17 mouse cellular contexts compared by ENCODE assay signal in genomic region chr19:22327226-22327625, GRCm38 (mm10).
DNase-seq lines count a peak whose midpoint lies in the region; ATAC-seq and TF ChIP-seq lines count a peak whose summit lies in the region.
"Had no signal": no experiment of that assay in that cellular context is flagged by ENCODE, and none has a peak within 500 bp of the region (broad histone marks: within the 10 kb centered on the region; RNA-seq: fewer than 3 reads in every experiment).

No protein-coding gene starts in this region.

- TF ChIP-seq CTCF in midbrain, postnatal 0 days (IDR thresholded peaks at IDR 0.05) = no peak

- 14% methylated on average over 5 of the region's 5 CpGs for WGBS in forebrain, embryonic 14.5 days
- 39% methylated on average over 5 of the region's 5 CpGs for WGBS in forebrain, embryonic 12.5 days
- 15% methylated on average over 5 of the region's 5 CpGs for WGBS in forebrain, embryonic 16.5 days
- 73% methylated on average over 5 of the region's 5 CpGs for WGBS in forebrain, embryonic 10.5 days
- WGBS in midbrain, embryonic 11.5 days = 60% methylated on average over 5 of the region's 5 CpGs
- 40% methylated on average over 5 of the region's 5 CpGs for WGBS in midbrain, postnatal 0 days

- H3K4me3 ChIP-seq in forebrain, embryonic 14.5 days (ENCODE audit: low read depth, low read length) = no peak overlapping the region
- H3K4me3 ChIP-seq in forebrain, embryonic 12.5 days (replicated peaks) = no peak overlapping the region
- no peak overlapping the region for H3K4me3 ChIP-seq in forebrain, embryonic 16.5 days (replicated peaks; ENCODE audit: low read length)
- no peak overlapping the region for H3K4me3 ChIP-seq in forebrain, embryonic 10.5 days
- H3K4me3 ChIP-seq in midbrain, embryonic 11.5 days (ENCODE audit: low read depth, low read length) = no peak overlapping the region
- H3K4me3 ChIP-seq in midbrain, postnatal 0 days (ENCODE audit: low read depth, low read length) = no peak overlapping the region
- H3K4me3 ChIP-seq: embryonic facial prominence, embryonic 10.5 days; embryonic facial prominence, embryonic 12.5 days had no signal

- no peak overlapping the region for H3K9ac ChIP-seq in forebrain, embryonic 14.5 days (ENCODE audit: low read length)
- H3K9ac ChIP-seq in forebrain, embryonic 12.5 days = no peak overlapping the region
- no peak overlapping the region for H3K9ac ChIP-seq in forebrain, embryonic 16.5 days (replicated peaks; ENCODE audit: low read depth, low read length)
- H3K9ac ChIP-seq in midbrain, embryonic 11.5 days (ENCODE audit: low read length) = no peak overlapping the region
- H3K9ac ChIP-seq in midbrain, postnatal 0 days (replicated peaks; ENCODE audit: low read length, poor library complexity, severe bottlenecking) = no peak overlapping the region
- H3K9ac ChIP-seq: embryonic facial prominence, embryonic 12.5 days had no signal

- no peaks in the 10 kb centered on the region for H3K9me3 ChIP-seq in forebrain, embryonic 14.5 days (replicated peaks; ENCODE audit: control insufficient read depth, low read length)
- no peaks in the 10 kb centered on the region for H3K9me3 ChIP-seq in forebrain, embryonic 12.5 days
- no peaks in the 10 kb centered on the region for H3K9me3 ChIP-seq in forebrain, embryonic 16.5 days (ENCODE audit: control insufficient read depth, low read length)
- H3K9me3 ChIP-seq in forebrain, embryonic 10.5 days = no peaks in the 10 kb centered on the region
- H3K9me3 ChIP-seq in midbrain, embryonic 11.5 days (ENCODE audit: control insufficient read depth, low read length) = no peaks in the 10 kb centered on the region
- H3K9me3 ChIP-seq in midbrain, postnatal 0 days (ENCODE audit: low read length) = no peaks in the 10 kb centered on the region
- H3K9me3 ChIP-seq: embryonic facial prominence, embryonic 10.5 days; embryonic facial prominence, embryonic 12.5 days had no signal

- peak; percentile 57; the same call in 1 of the 2 replicates for ATAC-seq in forebrain, embryonic 14.5 days
- no peak for ATAC-seq in forebrain, embryonic 12.5 days (ENCODE audit: low FRiP score)
- 0 out of 2 replicates have a peak, but pooled peaks have one; percentile 50 for ATAC-seq in forebrain, embryonic 16.5 days
- no peak for ATAC-seq in midbrain, embryonic 11.5 days (ENCODE audit: low FRiP score)
- ATAC-seq in midbrain, postnatal 0 days (ENCODE audit: low FRiP score) = no peak

- DNase-seq in forebrain, embryonic 14.5 days (ENCODE audit: low spot score) = peak; percentile 16
- no peak for DNase-seq in forebrain, embryonic 10.5 days (ENCODE audit: extremely low spot score, low spot score)
- peak; percentile 17 for DNase-seq in midbrain, embryonic 11.5 days (ENCODE audit: low spot score, missing footprints)
- DNase-seq in midbrain, postnatal 0 days (ENCODE audit: low spot score) = no peak
- no peak for DNase-seq in layer of hippocampus, adult 18-20 months (ENCODE audit: low spot score in 2 of 2)
- DNase-seq: adrenal gland, adult 2 months; adrenal gland, postnatal 10 days; adrenal gland, postnatal 25 days; cerebellum, adult 11-12 months; cerebellum, adult 2 months; cerebellum, adult 9-10 months; cerebellum, postnatal 10 days; cerebellum, postnatal 25 days had no signal

- no peak overlapping the region for H3K4me2 ChIP-seq in forebrain, embryonic 14.5 days (ENCODE audit: low read length)
- H3K4me2 ChIP-seq in forebrain, embryonic 12.5 days = no peak overlapping the region
- no peak overlapping the region for H3K4me2 ChIP-seq in forebrain, embryonic 16.5 days (ENCODE audit: low read length)
- H3K4me2 ChIP-seq in midbrain, embryonic 11.5 days = no peak overlapping the region
- H3K4me2 ChIP-seq in midbrain, postnatal 0 days (ENCODE audit: low read depth, low read length, poor library complexity, severe bottlenecking) = no peak overlapping the region
- H3K4me2 ChIP-seq: embryonic facial prominence, embryonic 12.5 days had no signal

- H3K4me1 ChIP-seq in forebrain, embryonic 14.5 days (ENCODE audit: control insufficient read depth, insufficient read depth, low read length) = peaks cover 10% of the 10 kb centered on the region
- no peaks in the 10 kb centered on the region for H3K4me1 ChIP-seq in forebrain, embryonic 12.5 days
- H3K4me1 ChIP-seq in forebrain, embryonic 16.5 days (replicated peaks; ENCODE audit: control insufficient read depth, insufficient read depth, low read length) = peaks cover 6% of the 10 kb centered on the region
- H3K4me1 ChIP-seq in forebrain, embryonic 10.5 days = no peaks in the 10 kb centered on the region
- H3K4me1 ChIP-seq in midbrain, embryonic 11.5 days (ENCODE audit: control insufficient read depth, insufficient read depth, low read length) = no peaks in the 10 kb centered on the region
- no peaks in the 10 kb centered on the region for H3K4me1 ChIP-seq in midbrain, postnatal 0 days (ENCODE audit: insufficient read depth, low read length)
- H3K4me1 ChIP-seq: embryonic facial prominence, embryonic 12.5 days had no signal

- H3K36me3 ChIP-seq in forebrain, embryonic 14.5 days (ENCODE audit: control insufficient read depth, insufficient read depth, low read length) = no peaks in the 10 kb centered on the region
- no peaks in the 10 kb centered on the region for H3K36me3 ChIP-seq in forebrain, embryonic 12.5 days (replicated peaks)
- H3K36me3 ChIP-seq in forebrain, embryonic 16.5 days (ENCODE audit: control insufficient read depth, insufficient read depth) = no peaks in the 10 kb centered on the region
- no peaks in the 10 kb centered on the region for H3K36me3 ChIP-seq in forebrain, embryonic 10.5 days (replicated peaks)
- no peaks in the 10 kb centered on the region for H3K36me3 ChIP-seq in midbrain, embryonic 11.5 days (ENCODE audit: control insufficient read depth, insufficient read depth, low read length)
- no peaks in the 10 kb centered on the region for H3K36me3 ChIP-seq in midbrain, postnatal 0 days (ENCODE audit: insufficient read depth, low read length)
- H3K36me3 ChIP-seq: embryonic facial prominence, embryonic 10.5 days; embryonic facial prominence, embryonic 12.5 days had no signal

- H3K27ac ChIP-seq in forebrain, embryonic 14.5 days (ENCODE audit: low read depth, low read length) = peak overlapping the region; percentile 9; the same call in 1 of the 2 replicates
- no peak overlapping the region for H3K27ac ChIP-seq in forebrain, embryonic 12.5 days
- no peak overlapping the region for H3K27ac ChIP-seq in forebrain, embryonic 16.5 days (ENCODE audit: low read length)
- H3K27ac ChIP-seq in forebrain, embryonic 10.5 days = no peak overlapping the region
- H3K27ac ChIP-seq in midbrain, embryonic 11.5 days (ENCODE audit: low read depth, low read length) = no peak overlapping the region
- no peak overlapping the region for H3K27ac ChIP-seq in midbrain, postnatal 0 days (ENCODE audit: low read depth, low read length)
- H3K27ac ChIP-seq: embryonic facial prominence, embryonic 10.5 days; embryonic facial prominence, embryonic 12.5 days had no signal

- no peaks in the 10 kb centered on the region for H3K27me3 ChIP-seq in forebrain, embryonic 14.5 days (replicated peaks; ENCODE audit: control insufficient read depth, insufficient read depth, low read length)
- no peaks in the 10 kb centered on the region for H3K27me3 ChIP-seq in forebrain, embryonic 12.5 days
- H3K27me3 ChIP-seq in forebrain, embryonic 16.5 days (replicated peaks; ENCODE audit: control insufficient read depth, insufficient read depth, low read length) = no peaks in the 10 kb centered on the region
- no peaks in the 10 kb centered on the region for H3K27me3 ChIP-seq in forebrain, embryonic 10.5 days (ENCODE audit: poor library complexity, severe bottlenecking)
- no peaks in the 10 kb centered on the region for H3K27me3 ChIP-seq in midbrain, embryonic 11.5 days (ENCODE audit: control insufficient read depth, insufficient read depth, low read length)
- no peaks in the 10 kb centered on the region for H3K27me3 ChIP-seq in midbrain, postnatal 0 days (ENCODE audit: insufficient read depth, low read length)
- H3K27me3 ChIP-seq: embryonic facial prominence, embryonic 12.5 days had no signal

Comparison
In these comparisons a context has a peak if more than half of its experiments do, and no peak if none do; other contexts are left out.
1. ATAC-seq: peak in forebrain, embryonic 14.5 days (single experiment) and forebrain, embryonic 16.5 days (single experiment); none in forebrain, embryonic 12.5 days (single experiment), midbrain, embryonic 11.5 days (single experiment) and midbrain, postnatal 0 days (single experiment).
2. DNase-seq: peak in forebrain, embryonic 14.5 days (single experiment) and midbrain, embryonic 11.5 days (single experiment); none in forebrain, embryonic 10.5 days (single experiment), midbrain, postnatal 0 days (single experiment) and layer of hippocampus, adult 18-20 months (0 of 2).